Mouse (Mus musculus) activated CD4-positive, CD25-positive, alpha-beta regulatory T cell, adult 4 months (primary cell): ENCODE measurements at regions not wholly inside any gene's neighbourhood (a gene's known extent, or its start where the extent isn't known, plus 50 kb on each side); places are given as distances from the start of the nearest gene placed in this dataset.

Experiments used
- ATAC-seq: one replicate; pipeline ENCODE4 v1.8.0; 2017

GRCm38 (mm10) chr10:42131798-42132197 lies 113.6 kb upstream of the Armc2 start:
- no peak for ATAC-seq

GRCm38 (mm10) chr10:42131298-42131697 lies 113.1 kb upstream of the Armc2 start:
- no peak for ATAC-seq

DNA sequence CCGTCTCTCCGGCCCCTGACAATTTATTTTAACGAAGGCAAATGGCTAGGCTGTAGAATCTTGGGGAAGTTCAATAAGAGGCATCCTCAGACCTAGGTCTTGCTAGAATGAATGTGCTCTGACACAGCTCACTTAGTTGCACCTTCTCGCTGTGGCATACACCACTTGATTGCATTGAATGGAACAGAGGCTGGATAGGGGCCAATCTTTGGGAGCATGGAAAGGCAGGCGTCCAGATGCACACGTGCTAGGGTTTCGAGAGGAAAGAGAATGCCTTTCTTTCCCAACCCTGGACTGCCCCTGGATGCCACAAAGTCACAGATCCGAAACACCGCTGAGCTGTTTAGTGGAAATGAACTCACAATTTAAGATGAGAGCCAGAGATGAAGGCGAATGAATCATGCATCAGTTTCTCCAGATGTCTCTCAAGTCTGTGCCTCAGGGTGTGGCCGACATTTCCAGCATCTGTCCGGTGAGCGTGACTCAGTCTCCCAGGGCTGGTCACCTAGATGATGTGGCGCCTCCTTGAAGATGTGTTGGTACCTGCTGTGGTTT lies 109.7 kb upstream of the Armc2 start:
- ATAC-seq: no peak

DNA sequence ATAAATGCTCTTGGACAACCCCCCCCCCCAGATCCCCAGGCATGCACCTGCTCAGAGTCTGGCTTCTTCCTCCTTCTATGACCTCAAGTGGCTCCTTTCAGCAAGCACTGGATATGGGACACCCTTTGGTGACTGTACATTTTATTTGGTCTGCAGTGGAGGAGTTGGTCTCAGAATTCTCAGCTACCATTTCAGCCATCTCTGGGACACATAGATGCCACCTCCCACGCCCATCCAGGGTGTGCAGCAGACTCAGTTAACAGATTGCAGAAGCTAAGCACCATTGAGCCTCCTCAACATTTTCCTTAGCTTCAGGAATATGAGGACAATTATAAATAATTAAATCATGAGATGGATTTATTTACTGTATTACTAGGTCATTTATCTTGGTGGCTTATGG lies 108.6 kb upstream of the Armc2 start:
- no peak for ATAC-seq

- no peak for ATAC-seq
Observed at GRCm38 (mm10) chr10:42122768-42123635, 104.8 kb upstream of the Armc2 start.

- ATAC-seq: no peak
Observed at GRCm38 (mm10) chr10:42121984-42122383, 103.7 kb upstream of the Armc2 start.

DNA sequence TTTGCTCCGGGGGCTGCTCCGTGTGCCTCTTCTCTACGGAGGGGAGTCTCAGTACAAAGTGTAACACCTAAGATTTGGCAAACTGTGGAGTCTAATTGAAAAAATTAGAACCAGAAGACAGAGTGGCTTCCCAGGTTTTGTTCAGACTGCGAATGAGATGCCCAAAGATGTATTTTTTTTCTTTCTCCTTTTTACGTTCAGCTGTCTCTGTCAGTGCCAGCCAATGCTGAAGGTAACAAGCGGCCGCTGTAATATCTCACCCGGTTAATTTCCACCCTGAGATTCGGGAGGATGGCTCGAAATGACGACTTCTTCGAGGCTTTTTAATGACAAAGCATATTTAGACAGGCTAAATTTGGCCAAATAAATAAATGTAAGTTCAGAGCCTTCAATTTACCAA lies 101.1 kb upstream of the Armc2 start:
- no peak for ATAC-seq

GRCm38 (mm10) chr10:42118361-42119188 lies 100.3 kb upstream of the Armc2 start:
- no peak for ATAC-seq

- ATAC-seq: no peak
Observed at GRCm38 (mm10) chr10:42117523-42117922, 99.3 kb upstream of the Armc2 start.

- ATAC-seq: no peak
Observed at GRCm38 (mm10) chr10:42115920-42116298, 97.7 kb upstream of the Armc2 start.

GRCm38 (mm10) chr10:42115224-42115919 lies 97.1 kb upstream of the Armc2 start:
- ATAC-seq: no peak

- no peak for ATAC-seq
Observed at GRCm38 (mm10) chr10:42110704-42111103, 92.5 kb upstream of the Armc2 start.

DNA sequence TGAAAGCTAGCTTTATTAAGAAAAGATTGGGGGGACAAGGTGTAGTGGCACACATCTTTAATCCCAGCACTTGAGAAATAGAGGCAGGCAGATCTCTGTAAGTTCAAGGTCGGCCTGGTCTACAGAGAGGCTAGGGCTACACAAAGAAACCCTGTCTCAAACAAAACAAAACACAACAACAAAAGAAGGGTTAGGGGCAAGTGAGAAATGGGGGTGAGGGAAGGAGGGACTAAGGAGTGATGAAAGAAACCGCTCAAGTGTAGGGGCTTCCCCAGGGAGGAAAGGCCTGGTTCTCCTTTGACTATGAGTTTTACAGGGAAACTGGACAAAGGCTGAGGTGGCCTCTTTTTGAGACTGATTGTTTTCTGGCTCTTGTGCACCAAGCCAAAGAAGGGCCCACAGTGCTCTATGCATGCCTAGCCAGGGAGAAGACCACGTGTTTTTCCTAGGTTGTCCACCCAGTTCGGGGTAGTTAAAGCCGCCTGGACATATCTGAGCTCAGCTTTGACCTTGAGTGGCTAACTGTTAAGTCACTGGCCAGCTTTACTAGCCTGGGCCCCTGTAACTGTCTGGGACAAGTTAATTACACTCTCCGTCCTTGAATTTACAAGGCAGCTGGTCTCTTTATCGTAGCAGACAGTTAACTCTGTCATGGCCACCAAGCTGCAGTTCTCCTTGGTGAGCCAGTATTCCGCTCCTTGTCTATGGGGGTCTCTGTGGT lies 90.2 kb upstream of the Armc2 start:
- ATAC-seq: no peak

- no peak for ATAC-seq
Observed at GRCm38 (mm10) chr10:42107437-42108293, 89.4 kb upstream of the Armc2 start.

DNA sequence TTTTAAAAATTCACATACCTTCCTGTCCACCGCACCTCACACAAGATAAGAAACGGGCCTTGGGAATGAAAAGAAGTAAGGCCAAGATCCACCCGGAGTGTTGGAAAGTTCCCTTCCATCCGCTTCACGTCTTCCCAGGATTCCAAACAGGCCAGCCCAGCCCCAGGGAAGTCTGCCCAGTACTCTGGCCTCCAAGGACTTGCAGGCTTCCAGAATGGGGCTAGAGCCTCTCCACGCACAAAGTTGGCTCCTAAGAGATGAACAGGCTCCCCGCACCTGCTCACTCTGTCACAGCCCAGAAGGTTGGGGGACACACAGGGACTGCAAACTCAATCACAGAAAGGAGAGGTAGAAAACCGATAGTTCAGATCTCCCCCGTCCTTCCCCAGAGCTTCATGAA lies 88.4 kb upstream of the Armc2 start:
- no peak for ATAC-seq

GRCm38 (mm10) chr10:42105083-42105482 lies 86.8 kb upstream of the Armc2 start:
- ATAC-seq: no peak

DNA sequence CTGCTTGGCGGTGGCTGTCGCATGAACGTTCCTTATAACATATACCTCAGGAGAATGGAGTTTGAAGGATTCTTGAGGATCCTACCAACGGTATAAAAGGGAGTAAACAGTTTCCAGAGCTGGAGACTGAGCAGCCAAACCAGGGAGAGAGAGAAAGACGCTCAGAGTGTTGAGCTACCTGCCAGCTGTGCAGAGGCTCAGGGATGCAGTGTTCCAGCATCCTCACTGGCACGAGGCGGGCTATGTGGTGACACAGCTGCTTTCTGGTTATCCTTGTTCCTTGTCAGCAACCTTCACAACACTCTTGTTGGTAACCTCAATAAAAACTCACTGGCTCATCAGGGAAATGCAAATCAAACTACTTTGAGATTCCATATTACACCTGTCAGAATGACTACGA lies 84.1 kb upstream of the Armc2 start:
- ATAC-seq: no peak

- ATAC-seq: no peak
Observed at GRCm38 (mm10) chr10:42101096-42101495, 82.9 kb upstream of the Armc2 start.

GRCm38 (mm10) chr10:42096924-42097323 lies 78.7 kb upstream of the Armc2 start:
- ATAC-seq: no peak

DNA sequence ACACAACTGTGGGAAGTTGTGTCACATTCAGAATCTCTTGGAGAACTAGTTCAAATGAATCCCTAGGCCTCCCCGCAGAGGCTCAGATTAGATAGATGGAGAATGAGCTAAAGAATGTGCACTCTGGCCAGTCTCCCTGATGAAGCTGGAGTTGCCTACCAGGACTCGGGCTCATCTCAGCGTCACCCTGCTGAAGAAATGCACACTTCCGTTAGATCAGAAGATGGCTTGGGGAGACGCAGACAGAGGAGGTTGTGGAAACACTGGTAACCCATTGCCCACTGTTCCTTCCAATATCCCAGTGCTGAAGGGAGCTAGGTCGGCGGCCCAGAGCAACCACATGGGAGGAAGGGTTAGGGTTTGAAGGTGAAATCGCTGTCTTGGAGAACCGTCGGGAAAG lies 77.7 kb upstream of the Armc2 start:
- ATAC-seq: no peak

- ATAC-seq: no peak
Observed at GRCm38 (mm10) chr10:42094274-42095000, 76.2 kb upstream of the Armc2 start.
